In the genomic region with DNA sequence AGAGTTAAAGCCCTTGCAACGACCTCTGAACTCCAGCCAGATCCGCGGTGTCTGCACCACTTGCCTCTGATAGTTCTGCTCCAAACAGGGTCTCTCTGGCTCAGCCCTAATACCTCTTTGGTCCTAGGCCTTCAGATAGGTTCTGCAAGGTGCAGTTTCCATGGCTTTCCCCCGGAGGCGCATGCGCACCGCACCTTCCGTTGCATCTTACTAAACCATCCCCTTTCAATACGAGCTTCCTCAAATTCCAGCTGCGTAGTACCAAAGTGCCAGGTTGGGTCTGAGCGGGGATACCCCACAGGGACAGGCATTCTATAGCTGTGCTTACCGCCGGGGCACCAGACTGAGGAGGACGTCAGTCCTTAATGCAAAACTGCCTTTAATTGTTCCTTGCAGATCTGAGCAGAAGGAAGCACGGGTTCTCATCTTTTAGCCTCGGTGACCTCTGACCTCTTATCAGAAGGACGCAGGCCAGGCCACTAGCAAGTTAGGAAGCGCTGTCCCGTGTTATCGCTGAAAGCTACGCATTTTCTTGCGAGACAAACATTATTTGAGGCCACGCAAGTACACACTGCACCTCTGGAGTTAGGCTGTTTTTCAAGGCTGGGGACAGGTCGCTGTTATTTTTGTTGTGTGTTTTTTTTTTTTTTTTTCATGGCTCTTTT, we compare ENCODE assay signal across 8 mouse cellular contexts.
DNase-seq lines count a peak whose midpoint lies in the region; ATAC-seq lines count a peak whose summit lies in the region.
"Had no signal": no experiment of that assay in that cellular context is flagged by ENCODE, and none has a peak within 500 bp of the region (broad histone marks: within the 10 kb centered on the region; RNA-seq: fewer than 3 reads in every experiment).

No protein-coding gene starts in this region.

- H3K4me2 ChIP-seq in midbrain, embryonic 15.5 days, result peak overlapping the region; percentile 46
- H3K4me2 ChIP-seq in intestine, embryonic 16.5 days (ENCODE audit: low read depth, low read length), result no peak overlapping the region
- H3K4me2 ChIP-seq: lung, embryonic 15.5 days had no signal

- 13% methylated on average over 24 of the region's 24 CpGs for WGBS in midbrain, embryonic 15.5 days
- 13% methylated on average over 24 of the region's 24 CpGs for WGBS in intestine, embryonic 16.5 days

- DNase-seq in ES-CJ7 (ENCODE audit: low read depth, low spot score), result peak; percentile 88
- DNase-seq in forelimb bud, embryonic 11.5 days (ENCODE audit: low read depth, low spot score), result peak; percentile 44
- peak; percentile 66 for DNase-seq in thymus, postnatal 4 days
- no peak for DNase-seq in ovary, postnatal 14 days (ENCODE audit: low spot score)

- no peaks in the 10 kb centered on the region for H3K36me3 ChIP-seq in midbrain, embryonic 15.5 days (replicated peaks)
- no peaks in the 10 kb centered on the region for H3K36me3 ChIP-seq in intestine, embryonic 16.5 days (ENCODE audit: control insufficient read depth, insufficient read depth, low read length)
- H3K36me3 ChIP-seq: lung, embryonic 15.5 days had no signal

- H3K27ac ChIP-seq in midbrain, embryonic 15.5 days, result no peak overlapping the region
- no peak overlapping the region for H3K27ac ChIP-seq in intestine, embryonic 16.5 days (ENCODE audit: low read length)
- H3K27ac ChIP-seq: lung, embryonic 15.5 days had no signal

- peak; percentile 71 for ATAC-seq in CD4-positive, CD25-positive, alpha-beta regulatory T cell, adult 4 months
- ATAC-seq in midbrain, embryonic 15.5 days (replicated peaks), result peak; percentile 54
- no peak for ATAC-seq in intestine, embryonic 16.5 days

- H3K27me3 ChIP-seq in midbrain, embryonic 15.5 days (replicated peaks), result no peaks in the 10 kb centered on the region
- H3K27me3 ChIP-seq in intestine, embryonic 16.5 days (replicated peaks; ENCODE audit: control insufficient read depth, insufficient read depth, low read length), result peaks cover 20% of the 10 kb centered on the region

- H3K4me1 ChIP-seq in midbrain, embryonic 15.5 days, result peaks cover 34% of the 10 kb centered on the region
- peaks cover 8% of the 10 kb centered on the region for H3K4me1 ChIP-seq in intestine, embryonic 16.5 days (ENCODE audit: control insufficient read depth, insufficient read depth, low read length)

- H3K9ac ChIP-seq in midbrain, embryonic 15.5 days, result no peak overlapping the region
- H3K9ac ChIP-seq in intestine, embryonic 16.5 days (ENCODE audit: low read depth, low read length), result no peak overlapping the region
- H3K9ac ChIP-seq: lung, embryonic 15.5 days had no signal

- H3K9me3 ChIP-seq in midbrain, embryonic 15.5 days, result no peaks in the 10 kb centered on the region
- H3K9me3 ChIP-seq in intestine, embryonic 16.5 days (ENCODE audit: control insufficient read depth, low read length), result no peaks in the 10 kb centered on the region
- H3K9me3 ChIP-seq: lung, embryonic 15.5 days had no signal

- H3K4me3 ChIP-seq in midbrain, embryonic 15.5 days, result peak overlapping the region; percentile 14; the same call in 1 of the 2 replicates
- no peak overlapping the region for H3K4me3 ChIP-seq in intestine, embryonic 16.5 days (ENCODE audit: low read length)
- H3K4me3 ChIP-seq: lung, embryonic 15.5 days had no signal
